Mouse (Mus musculus): ENCODE data around the gene Gm10964. TPM values are rescaled to one million over a fixed set of nuclear protein-coding genes. Genes with fewer than 3 reads are reported as not detected.

Gene Gm10964
- not detected in 2 replicates for polyA plus RNA-seq (2012; rRNA removed)

GRCm38 (mm10) chr3:103739329-103739728 lies at the start of gene Gm10964:
Gene Gm10964, plus strand, starts transcription at chr3:103739366.

GRCm38 (mm10) chr3:103737778-103738571 lies 1.2 kb upstream of the Gm10964 start, which contains the start of gene Olfml3:
Gene Olfml3, minus strand, starts transcription at chr3:103738001.

GRCm38 (mm10) chr3:103791230-103792110 lies 52.3 kb downstream of the Gm10964 start, which contains the start of gene Hipk1:
Gene Hipk1, minus strand, starts transcription at chr3:103791563.

Other genes starting within 250 kb of the Gm10964 start
- 0.01 TPM in 1 of 2 replicates, not detected in the other for gene Syt6, start 164.1 kb upstream of the Gm10964 start, polyA plus RNA-seq (2012; rRNA removed)
- gene Atg4a-ps, start 93.3 kb upstream of the Gm10964 start, polyA plus RNA-seq (2012; rRNA removed) = 0.13 and 0.20 TPM in 2 replicates
- gene Olfml3, start 1.4 kb upstream of the Gm10964 start, polyA plus RNA-seq (2012; rRNA removed) = 1.1 and 1.4 TPM in 2 replicates
- gene Hipk1, start 52.2 kb downstream of the Gm10964 start, polyA plus RNA-seq (2012; rRNA removed) = 18.4 and 25.2 TPM in 2 replicates
- 8.2 and 9.1 TPM in 2 replicates for gene Dclre1b, start 70.1 kb downstream of the Gm10964 start, polyA plus RNA-seq (2012; rRNA removed)
- gene Ap4b1, start 70.2 kb downstream of the Gm10964 start, polyA plus RNA-seq (2012; rRNA removed) = 10.8 and 13.1 TPM in 2 replicates
- 0.90 and 1.2 TPM in 2 replicates for gene Gm43064, start 70.2 kb downstream of the Gm10964 start, polyA plus RNA-seq (2012; rRNA removed)
- 2.8 and 3.1 TPM in 2 replicates for gene Bcl2l15, start 93.2 kb downstream of the Gm10964 start, polyA plus RNA-seq (2012; rRNA removed)
- gene Ptpn22, start 120.4 kb downstream of the Gm10964 start, polyA plus RNA-seq (2012; rRNA removed) = 1.4 and 2.0 TPM in 2 replicates
- 3.0 and 3.9 TPM in 2 replicates for gene Rsbn1, start 174.8 kb downstream of the Gm10964 start, polyA plus RNA-seq (2012; rRNA removed)
- 3.4 and 3.6 TPM in 2 replicates for gene Phtf1, start 228.7 kb downstream of the Gm10964 start, polyA plus RNA-seq (2012; rRNA removed)

Data from liver, embryonic 14 days (tissue).